Mouse (Mus musculus): ENCODE data around the gene Slc27a1.

The Slc27a1 gene

GRCm38 (mm10) chr8:71568387-71568937 is at the start of gene Slc27a1:
Gene Slc27a1 (plus strand): TSS chr8:71568882.
- WGBS: 19% methylated on average over 13 of the region's 13 CpGs

GRCm38 (mm10) chr8:71519037-71519825 is 49.5 kb upstream of the Slc27a1 start:
- 33% methylated on average over 10 of the region's 10 CpGs for WGBS

- WGBS: 6% methylated on average over 17 of the region's 17 CpGs
Measured at GRCm38 (mm10) chr8:71521634-71522033, 47.0 kb upstream of the Slc27a1 start.

GRCm38 (mm10) chr8:71525226-71526050 is 43.2 kb upstream of the Slc27a1 start, which contains the start of gene Ccdc194:
Gene Ccdc194 (minus strand): TSS chr8:71525711.
- 27% methylated on average over 46 of the region's 46 CpGs for WGBS

- 70% methylated on average over 6 of the region's 6 CpGs for WGBS
Measured at GRCm38 (mm10) chr8:71526272-71526671, 42.4 kb upstream of the Slc27a1 start.

GRCm38 (mm10) chr8:71527162-71527870 is 41.4 kb upstream of the Slc27a1 start:
- WGBS: 68% methylated on average over 3 of the region's 3 CpGs

- 80% methylated on average over 11 of the region's 11 CpGs for WGBS
Measured at GRCm38 (mm10) chr8:71528362-71529073, 40.2 kb upstream of the Slc27a1 start.

- 80% methylated on average over 9 of the region's 12 CpGs for WGBS
Measured at GRCm38 (mm10) chr8:71530735-71531467, 37.8 kb upstream of the Slc27a1 start.

GRCm38 (mm10) chr8:71534263-71534810 is 34.3 kb upstream of the Slc27a1 start:
- 62% methylated on average over 3 of the region's 3 CpGs for WGBS

- WGBS: 75% methylated on average over 5 of the region's 5 CpGs
Measured at GRCm38 (mm10) chr8:71535663-71536062, 33.0 kb upstream of the Slc27a1 start.

- WGBS: 9% methylated on average over 37 of the region's 37 CpGs
Measured at GRCm38 (mm10) chr8:71537028-71537867, 31.4 kb upstream of the Slc27a1 start, which contains the start of gene Bst2. Gene Bst2 (minus strand): TSS chr8:71537456.

- WGBS: under 1% methylated on average over 55 of the region's 55 CpGs
Measured at GRCm38 (mm10) chr8:71542632-71543343, 25.9 kb upstream of the Slc27a1 start, which contains the start of gene Mvb12a. Gene Mvb12a (plus strand): TSS chr8:71542922.

GRCm38 (mm10) chr8:71543755-71544154 is 24.9 kb upstream of the Slc27a1 start:
- WGBS: 89% methylated on average over 9 of the region's 9 CpGs

GRCm38 (mm10) chr8:71545053-71545452 is 23.6 kb upstream of the Slc27a1 start:
- WGBS: 91% methylated on average over 11 of the region's 11 CpGs

- WGBS: 91% methylated on average over 7 of the region's 7 CpGs
Measured at GRCm38 (mm10) chr8:71547590-71547989, 21.1 kb upstream of the Slc27a1 start.

- WGBS: 66% methylated on average over 7 of the region's 7 CpGs
Measured at GRCm38 (mm10) chr8:71550754-71551153, 17.9 kb upstream of the Slc27a1 start.

GRCm38 (mm10) chr8:71552770-71553169 is 15.9 kb upstream of the Slc27a1 start:
- WGBS: 82% methylated on average over 6 of the region's 6 CpGs

GRCm38 (mm10) chr8:71554001-71554400 is 14.7 kb upstream of the Slc27a1 start:
- WGBS: 66% methylated on average over 6 of the region's 6 CpGs
